Mouse (Mus musculus) WW6 (cell line): ENCODE measurements around the gene Irf2bpl.

Experiments
- DNase-seq: peaks from one replicate; pipeline ENCODE4 v3.0.0-alpha.2; 2013; ENCODE audit warnings: low read depth, low spot score

Gene Irf2bpl

GRCm38 (mm10) chr12:86899461-86900179 is 15.0 kb upstream of the Irf2bpl start:
- no peak for DNase-seq

- DNase-seq: no peak
Observed at GRCm38 (mm10) chr12:86898448-86898847, 13.8 kb upstream of the Irf2bpl start.

- no peak for DNase-seq
Observed at GRCm38 (mm10) chr12:86897769-86898273, 13.2 kb upstream of the Irf2bpl start.

DNA sequence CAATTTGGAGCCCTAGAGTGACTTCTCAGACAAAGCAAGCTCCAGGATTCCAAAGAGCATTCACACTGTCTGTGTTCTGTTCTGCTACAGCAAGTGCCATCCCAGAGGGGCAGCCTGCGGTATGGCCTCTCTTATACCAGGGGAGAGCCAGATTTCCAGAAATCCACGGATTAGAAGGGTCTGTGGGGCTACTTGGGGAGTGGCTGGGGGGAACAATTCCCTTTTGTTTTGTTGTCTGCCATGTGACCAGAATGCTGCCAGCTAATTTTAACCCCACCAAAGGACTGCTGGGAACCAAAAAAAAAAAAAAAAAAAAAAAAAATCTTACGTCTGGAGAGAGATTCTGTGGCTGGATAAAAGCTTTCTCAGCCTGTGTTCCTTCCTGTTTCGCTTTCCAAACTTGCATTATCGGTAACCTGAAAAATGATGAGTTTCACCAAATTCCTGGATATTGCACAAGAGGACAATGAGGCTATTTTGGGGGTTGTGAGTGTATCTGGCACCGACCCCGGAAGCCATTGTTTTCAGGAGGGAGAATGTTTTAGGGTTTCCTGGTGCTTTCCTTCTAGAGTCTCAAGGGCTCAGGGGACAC is 12.4 kb upstream of the Irf2bpl start:
- no peak for DNase-seq

DNA sequence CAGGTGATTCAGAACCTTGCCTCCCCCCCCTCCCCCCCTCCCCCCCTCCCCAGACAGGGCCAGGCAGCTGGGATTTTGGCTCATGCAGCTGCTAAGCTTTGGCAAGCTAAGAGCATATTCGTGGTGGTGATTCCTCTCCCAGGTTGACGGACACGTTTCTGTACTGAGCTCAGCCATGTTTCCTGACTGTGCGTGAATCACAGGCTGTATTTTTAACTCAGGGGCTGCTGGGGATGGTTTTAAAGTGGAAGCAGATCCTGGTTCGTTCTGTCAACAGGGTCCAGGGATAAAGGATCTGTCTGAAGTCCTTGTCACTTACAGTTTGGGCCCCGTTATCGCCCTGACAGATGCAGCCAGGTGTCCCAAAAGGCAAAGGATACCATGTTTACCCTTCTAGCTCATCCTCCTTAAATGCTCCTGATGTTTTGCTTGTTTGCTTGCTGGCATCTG is 11.9 kb upstream of the Irf2bpl start:
- no peak for DNase-seq

GRCm38 (mm10) chr12:86895703-86896409 is 11.3 kb upstream of the Irf2bpl start:
- DNase-seq: no peak

- no peak for DNase-seq
Observed at GRCm38 (mm10) chr12:86894841-86895428, 10.3 kb upstream of the Irf2bpl start.

GRCm38 (mm10) chr12:86894184-86894839 is 9.7 kb upstream of the Irf2bpl start:
- DNase-seq: no peak

- DNase-seq: no peak
Observed at GRCm38 (mm10) chr12:86893326-86894183, 9.0 kb upstream of the Irf2bpl start.

- no peak for DNase-seq
Observed at GRCm38 (mm10) chr12:86892711-86893311, 8.2 kb upstream of the Irf2bpl start.

- no peak for DNase-seq
Observed at GRCm38 (mm10) chr12:86891786-86892702, 7.4 kb upstream of the Irf2bpl start.

- no peak for DNase-seq
Observed at GRCm38 (mm10) chr12:86891454-86891785, 6.8 kb upstream of the Irf2bpl start.

DNA sequence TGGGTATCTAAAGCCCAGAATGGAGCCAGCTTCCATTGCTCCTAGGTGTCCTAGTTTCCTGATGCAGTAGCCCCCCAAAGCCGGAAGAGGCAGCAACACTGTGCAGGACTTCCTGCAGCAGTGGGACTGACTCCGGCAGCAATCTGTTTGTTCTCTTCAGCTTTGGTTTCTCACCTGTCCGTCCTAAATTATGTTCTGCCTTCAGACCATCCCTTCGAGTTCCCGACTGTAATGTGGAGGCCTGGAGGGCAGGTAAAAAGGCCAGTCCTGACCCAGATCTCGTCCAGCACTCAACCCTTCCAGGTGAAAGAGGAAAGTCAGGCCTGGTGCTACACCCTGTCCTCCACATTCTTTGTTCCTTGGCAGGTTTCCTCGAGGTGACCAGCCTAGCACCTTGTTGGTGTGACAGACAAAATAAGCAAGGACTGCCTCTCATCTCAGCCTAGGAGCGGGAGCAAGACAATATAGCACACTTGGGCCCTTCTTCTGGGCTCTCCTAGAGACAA is 6.3 kb upstream of the Irf2bpl start:
- no peak for DNase-seq

DNA sequence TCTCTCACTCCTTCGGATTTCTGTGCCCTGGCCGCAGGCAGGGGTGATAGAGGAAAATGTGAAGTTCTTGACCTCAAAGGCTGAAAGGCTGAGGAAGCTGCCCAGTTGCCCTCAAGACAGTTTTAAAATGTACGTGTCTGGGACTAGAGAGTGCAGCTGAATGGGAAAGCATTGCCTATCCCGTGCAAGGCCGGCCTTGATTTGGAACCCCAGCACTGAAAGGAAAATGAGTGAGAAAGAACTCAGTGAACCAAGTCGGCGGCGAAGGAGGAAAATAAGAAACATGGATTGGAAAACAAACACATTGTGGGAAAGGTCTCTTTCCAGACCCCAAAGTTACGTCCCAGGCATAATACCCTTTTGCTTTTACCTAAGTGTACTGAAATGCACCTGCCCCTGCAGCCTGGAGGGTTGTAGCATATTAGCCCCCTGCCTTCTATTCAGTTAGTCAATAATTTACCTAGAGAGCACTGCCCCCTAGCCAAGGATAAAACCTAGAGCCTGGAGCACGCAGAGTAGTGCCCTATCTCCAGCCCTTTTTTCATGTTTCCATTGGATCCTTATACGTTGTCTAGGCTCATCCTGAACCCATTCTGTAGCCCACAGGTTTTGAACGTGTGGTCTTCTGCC is 5.6 kb upstream of the Irf2bpl start:
- no peak for DNase-seq

GRCm38 (mm10) chr12:86889103-86889644 is 4.6 kb upstream of the Irf2bpl start:
- no peak for DNase-seq

DNA sequence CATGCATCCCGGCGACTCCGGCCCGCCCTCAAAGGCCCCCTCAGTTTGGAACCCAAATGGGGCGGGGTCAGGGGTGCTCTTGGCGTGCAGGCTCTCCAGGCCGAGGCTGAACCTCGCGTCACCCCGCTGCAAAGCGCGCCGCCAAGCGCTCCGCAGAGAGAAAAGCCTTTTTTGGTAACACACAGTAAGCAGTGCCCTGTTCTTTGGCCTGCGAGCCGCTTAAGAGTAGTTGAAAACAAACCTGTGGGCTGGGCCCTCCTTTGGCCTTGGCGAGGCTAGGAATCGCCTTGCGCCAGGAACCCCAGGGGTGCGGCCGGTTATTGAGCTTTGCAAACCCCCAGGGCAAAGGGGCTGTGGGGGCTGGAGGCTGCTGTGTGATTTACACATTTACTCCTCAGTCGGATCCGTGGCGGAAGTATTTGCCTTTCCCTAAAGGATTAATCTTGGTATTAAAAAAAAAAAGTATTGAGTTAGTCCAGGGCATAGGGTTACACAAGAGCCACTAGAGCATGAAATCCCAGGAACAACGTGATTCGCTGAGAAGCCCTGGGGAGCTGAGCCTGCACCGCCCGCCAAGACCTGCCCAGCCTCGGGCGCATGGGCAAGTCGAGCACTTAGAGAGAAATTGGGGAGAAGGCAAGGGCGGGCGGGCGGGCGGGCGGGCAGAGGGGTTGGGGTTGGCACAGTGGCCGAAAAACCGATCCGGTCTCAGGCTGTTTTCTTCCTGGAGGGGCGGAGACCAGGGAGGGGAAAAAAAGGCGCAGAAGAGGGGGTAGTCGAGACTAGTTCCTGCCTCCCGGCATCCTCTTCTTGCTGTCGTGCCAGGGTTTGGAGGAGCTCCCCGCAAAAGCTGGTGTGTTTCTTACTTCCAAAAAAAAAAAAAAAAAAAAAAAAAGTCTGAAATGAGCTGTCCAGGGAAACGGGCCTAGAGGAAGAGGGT is 3.8 kb upstream of the Irf2bpl start:
- DNase-seq: peak; percentile 76
